Mouse (Mus musculus): ENCODE results near the gene Lipi. TPM values are rescaled to one million over a fixed set of nuclear protein-coding genes. Genes with fewer than 3 reads are reported as not detected.

Lipi gene
- polyA plus RNA-seq, 1 experiment from 2014 or later = not detected

DNA sequence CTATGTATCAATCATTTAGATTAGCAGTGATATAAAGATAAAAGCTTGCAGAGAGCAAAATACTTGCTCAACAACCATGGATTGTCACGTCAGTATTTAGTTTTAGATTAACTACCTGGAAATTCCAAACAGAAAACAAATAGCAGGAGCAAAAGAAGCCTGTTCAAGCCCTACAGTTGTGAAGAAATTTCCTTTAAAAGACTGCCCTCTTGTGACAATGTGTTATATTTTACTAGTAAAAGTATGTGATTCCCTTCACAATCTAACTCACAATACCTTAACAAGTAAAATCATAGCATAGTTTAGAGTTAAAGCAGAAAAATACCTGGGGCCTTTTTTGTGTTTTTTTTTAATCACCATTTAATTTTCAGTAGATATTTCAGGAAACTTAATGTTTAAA lies 54.2 kb downstream of the Lipi start:
- Histone ChIP-seq H3K4me1 (replicated peaks; ENCODE audit: control insufficient read depth, insufficient read depth, low read length) (no peaks in the 10 kb centered on the region), H3K9me3 (ENCODE audit: control insufficient read depth) (no peaks in the 10 kb centered on the region), H3K9ac (ENCODE audit: low read depth, low read length) (no peak overlapping the region), H3K27ac (ENCODE audit: low read depth, low read length) (no peak overlapping the region), H3K36me3 (ENCODE audit: control insufficient read depth, insufficient read depth) (no peaks in the 10 kb centered on the region), H3K27me3 (replicated peaks; ENCODE audit: control insufficient read depth, insufficient read depth, low read length) (no peaks in the 10 kb centered on the region), H3K4me3 (ENCODE audit: low read depth, low read length) (no peak overlapping the region), H3K4me2 (replicated peaks; ENCODE audit: low read depth) (no peak overlapping the region)
- no peak for ATAC-seq
- WGBS = 4% methylated on average over 1 of the region's 1 CpGs
- peak; percentile 37 for TF ChIP-seq CTCF (IDR thresholded peaks at IDR 0.05; ENCODE audit: low read depth)

DNA sequence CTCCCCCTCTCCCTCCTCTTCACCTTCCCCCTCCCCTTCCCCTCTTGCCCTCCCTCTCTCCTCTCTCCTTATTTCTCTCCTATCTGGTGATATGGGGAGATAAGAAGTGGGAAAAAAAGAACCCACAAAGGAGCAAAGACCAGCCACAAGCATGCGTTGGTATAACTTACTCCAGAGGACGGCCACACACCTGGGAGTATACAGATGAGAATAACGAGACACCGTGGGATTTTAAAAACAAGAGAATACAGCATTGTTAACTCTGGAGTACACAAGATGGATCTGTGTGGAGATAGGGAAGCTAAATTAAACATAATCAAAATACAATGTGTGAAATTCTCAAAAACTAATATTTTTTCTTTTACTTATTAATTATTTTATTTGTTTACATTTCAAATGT lies 89.3 kb downstream of the Lipi start:
- Histone ChIP-seq H3K36me3 (ENCODE audit: control insufficient read depth, insufficient read depth) (no peaks in the 10 kb centered on the region), H3K4me2 (replicated peaks; ENCODE audit: low read depth) (no peak overlapping the region), H3K9me3 (ENCODE audit: control insufficient read depth) (no peaks in the 10 kb centered on the region), H3K9ac (ENCODE audit: low read depth, low read length) (no peak overlapping the region), H3K27ac (ENCODE audit: low read depth, low read length) (no peak overlapping the region), H3K27me3 (replicated peaks; ENCODE audit: control insufficient read depth, insufficient read depth, low read length) (no peaks in the 10 kb centered on the region), H3K4me1 (replicated peaks; ENCODE audit: control insufficient read depth, insufficient read depth, low read length) (no peaks in the 10 kb centered on the region), H3K4me3 (ENCODE audit: low read depth, low read length) (no peak overlapping the region)
- no peak for TF ChIP-seq CTCF (IDR thresholded peaks at IDR 0.05; ENCODE audit: low read depth)
- WGBS = 81% methylated on average over 4 of the region's 4 CpGs
- no peak for ATAC-seq

Other genes starting within 250 kb of the Lipi start
- gene Rbm11, start 6.8 kb upstream of the Lipi start, polyA plus RNA-seq (2015; fragmentation: Nextera tagmentation; extraction: Ambion mirVana) = 0.26 and 0.39 TPM in 2 replicates
- 11.7 and 12.7 TPM in 2 replicates for gene Hspa13, start 181.0 kb upstream of the Lipi start, polyA plus RNA-seq (2015; fragmentation: Nextera tagmentation; extraction: Ambion mirVana)

All from intestine, postnatal 0 days (tissue).